Mouse (Mus musculus) ZHBTc4 (cell line): ENCODE data around the gene Gm44503.

Experiments
- DNase-seq: peaks from one replicate; pipeline ENCODE4 v3.0.0-alpha.2; 2011; ENCODE audit warnings: low read depth, low spot score

Gm44503 gene

GRCm38 (mm10) chr9:73025818-73026636, 67.4 kb downstream of the Gm44503 start:
- DNase-seq: peak; percentile 81

- DNase-seq: no peak
Measured at GRCm38 (mm10) chr9:73030443-73030842, 71.8 kb downstream of the Gm44503 start.

- no peak for DNase-seq
Measured at GRCm38 (mm10) chr9:73031421-73031820, 72.8 kb downstream of the Gm44503 start.

- no peak for DNase-seq
Measured at GRCm38 (mm10) chr9:73033406-73033805, 74.8 kb downstream of the Gm44503 start.

- DNase-seq: peak; percentile 95
Measured at GRCm38 (mm10) chr9:73039222-73039945, 80.7 kb downstream of the Gm44503 start.

- DNase-seq: no peak
Measured at GRCm38 (mm10) chr9:73040080-73040479, 81.4 kb downstream of the Gm44503 start, which contains the start of gene Pigb. Gene Pigb (minus strand): TSS chr9:73040378.

- peak; percentile 90 for DNase-seq
Measured at GRCm38 (mm10) chr9:73044146-73045079, 85.8 kb downstream of the Gm44503 start, which contains the start of gene Rab27a. Gene Rab27a (plus strand): TSS chr9:73044854.

- DNase-seq: no peak
Measured at GRCm38 (mm10) chr9:73045204-73045603, 86.6 kb downstream of the Gm44503 start.

GRCm38 (mm10) chr9:73045711-73046110, 87.1 kb downstream of the Gm44503 start:
- no peak for DNase-seq

- DNase-seq: no peak
Measured at GRCm38 (mm10) chr9:73047906-73048305, 89.3 kb downstream of the Gm44503 start.

GRCm38 (mm10) chr9:73048927-73049326, 90.3 kb downstream of the Gm44503 start:
- no peak for DNase-seq

GRCm38 (mm10) chr9:73049833-73050232, 91.2 kb downstream of the Gm44503 start:
- peak; percentile 69 for DNase-seq

- no peak for DNase-seq
Measured at GRCm38 (mm10) chr9:73050606-73051005, 92.0 kb downstream of the Gm44503 start.

GRCm38 (mm10) chr9:73055441-73055911, 96.8 kb downstream of the Gm44503 start:
- DNase-seq: no peak

- no peak for DNase-seq
Measured at GRCm38 (mm10) chr9:73059224-73059623, 100.6 kb downstream of the Gm44503 start.

- no peak for DNase-seq
Measured at GRCm38 (mm10) chr9:73063621-73064290, 105.1 kb downstream of the Gm44503 start.
